Mouse (Mus musculus) c-Kit-positive CD71-positive TER-119-positive erythroid progenitor cells, embryonic 14.5 days (primary cell): Measurements from ENCODE around the gene Hoxb2.

Experiments
- DNase-seq: peaks from one replicate; pipeline ENCODE4 v3.0.0-alpha.2; 2013; ENCODE audit warnings: low spot score

The Hoxb2 gene

GRCm38 (mm10) chr11:96350341-96350624, at the start of gene Hoxb2:
Gene Hoxb2, plus strand, starts transcription at chr11:96350525.
- no peak for DNase-seq

- no peak for DNase-seq
Measured at GRCm38 (mm10) chr11:96301064-96301431, 49.3 kb upstream of the Hoxb2 start.

- DNase-seq, result no peak
Measured at GRCm38 (mm10) chr11:96301837-96302236, 48.5 kb upstream of the Hoxb2 start.

- no peak for DNase-seq
Measured at GRCm38 (mm10) chr11:96302381-96303150, 47.8 kb upstream of the Hoxb2 start.

GRCm38 (mm10) chr11:96303151-96304099, 46.9 kb upstream of the Hoxb2 start, which contains the start of gene Hoxb5:
Gene Hoxb5, plus strand, starts transcription at chr11:96303336.
- no peak for DNase-seq

- DNase-seq, result no peak
Measured at GRCm38 (mm10) chr11:96304381-96305195, 45.7 kb upstream of the Hoxb2 start.

- no peak for DNase-seq
Measured at GRCm38 (mm10) chr11:96305505-96306182, 44.7 kb upstream of the Hoxb2 start.

GRCm38 (mm10) chr11:96306183-96306907, 44.0 kb upstream of the Hoxb2 start:
- DNase-seq, result no peak

- DNase-seq, result no peak
Measured at GRCm38 (mm10) chr11:96306908-96307269, 43.4 kb upstream of the Hoxb2 start.

- DNase-seq, result no peak
Measured at GRCm38 (mm10) chr11:96308763-96309162, 41.6 kb upstream of the Hoxb2 start.

- DNase-seq, result no peak
Measured at GRCm38 (mm10) chr11:96309288-96309687, 41.0 kb upstream of the Hoxb2 start.

- DNase-seq, result no peak
Measured at GRCm38 (mm10) chr11:96310183-96310938, 40.0 kb upstream of the Hoxb2 start.

GRCm38 (mm10) chr11:96311097-96311496, 39.2 kb upstream of the Hoxb2 start:
- DNase-seq, result no peak

GRCm38 (mm10) chr11:96311520-96312417, 38.6 kb upstream of the Hoxb2 start:
- DNase-seq, result no peak

- DNase-seq, result no peak
Measured at GRCm38 (mm10) chr11:96313134-96313533, 37.2 kb upstream of the Hoxb2 start.

GRCm38 (mm10) chr11:96313806-96314428, 36.4 kb upstream of the Hoxb2 start:
- DNase-seq, result no peak

- DNase-seq, result no peak
Measured at GRCm38 (mm10) chr11:96314671-96315343, 35.5 kb upstream of the Hoxb2 start.

GRCm38 (mm10) chr11:96315344-96315681, 35.0 kb upstream of the Hoxb2 start:
- DNase-seq, result no peak
